Mouse (Mus musculus) kidney, postnatal 0 days (tissue): ENCODE measurements around the gene Zfp358. TPM values are rescaled to one million over a fixed set of nuclear protein-coding genes. Genes with fewer than 3 reads are reported as not detected.

Experiments
- ATAC-seq: fragments of 200-750 bp; cut with Nextera tagmentation; replicated peaks from 2 replicates; pipeline ENCODE4 v1.8.0; 2017; ENCODE audit warnings: low read depth, moderate number of reproducible peaks, moderate TSS enrichment, moderate library complexity; ENCODE audit not compliant: low FRiP score
- DNase-seq: peaks from one replicate; pipeline ENCODE4 v3.0.0-alpha.2; 2016; ENCODE audit warnings: low spot score
- H3K27ac ChIP-seq: fragments of 300-500 bp; sonication (generic); 2 replicates; pipeline ENCODE4 v1.5.1; 2014; ENCODE audit warnings: mild to moderate bottlenecking
- H3K27me3 ChIP-seq: fragments of 300-500 bp; sonication (generic); 2 replicates; pipeline ENCODE4 v1.6.1; 2014; ENCODE audit warnings: low read length, mixed read lengths; ENCODE audit not compliant: insufficient read depth
- H3K36me3 ChIP-seq: fragments of 300-500 bp; sonication (generic); 2 replicates; pipeline ENCODE4 v1.6.1; 2014; ENCODE audit warnings: low read length, mixed read lengths; ENCODE audit not compliant: insufficient read depth
- H3K4me1 ChIP-seq: fragments of 300-500 bp; sonication (generic); replicated peaks from 2 replicates; pipeline ENCODE4 v1.6.1; 2014; ENCODE audit warnings: antibody characterized with exemption, low read length, mixed read lengths; ENCODE audit not compliant: insufficient read depth
- H3K4me2 ChIP-seq: fragments of 300-500 bp; sonication (generic); 2 replicates; pipeline ENCODE4 v1.6.1; 2014; ENCODE audit warnings: mild to moderate bottlenecking, low read length, moderate library complexity, mixed read lengths
- H3K4me3 ChIP-seq: fragments of 300-500 bp; sonication (generic); replicated peaks from 2 replicates; pipeline ENCODE4 v1.5.1; 2014; ENCODE audit warnings: low read depth, low read length
- H3K9ac ChIP-seq: fragments of 300-500 bp; sonication (generic); 2 replicates; pipeline ENCODE4 v1.6.1; 2014; ENCODE audit warnings: low read depth, low read length
- H3K9me3 ChIP-seq: fragments of 300-500 bp; sonication (generic); replicated peaks from 2 replicates; pipeline ENCODE4 v1.6.1; 2016; ENCODE audit warnings: low read length, inconsistent platforms, mixed read lengths
- CTCF ChIP-seq: IDR thresholded peaks from 2 replicates; pipeline ENCODE4 v1.5.1; 2016; ENCODE audit warnings: antibody characterized with exemption, low read depth, mild to moderate bottlenecking, moderate library complexity
- WGBS: fragments of 180-500 bp; shearing (Covaris S2); extraction: QIAGEN DNeasy Blood & Tissue Kit; methylation state at CpG from one replicate; pipeline ENCODE4 v1.1.7; 2014; 5-methylcytosine and 5-hydroxymethylcytosine counted together
- polyA plus RNA-seq: library from polyadenylated mRNA; unstranded; fragments of >200 nt; fragmentation: Nextera tagmentation; extraction: Ambion mirVana; gene quantifications from 2 replicates; pipeline ENCODE4 v1.2.1, GENCODE M21; 2015

Gene Zfp358
- polyA plus RNA-seq, 1 experiment from 2014 or later, result 45.0 TPM

DNA sequence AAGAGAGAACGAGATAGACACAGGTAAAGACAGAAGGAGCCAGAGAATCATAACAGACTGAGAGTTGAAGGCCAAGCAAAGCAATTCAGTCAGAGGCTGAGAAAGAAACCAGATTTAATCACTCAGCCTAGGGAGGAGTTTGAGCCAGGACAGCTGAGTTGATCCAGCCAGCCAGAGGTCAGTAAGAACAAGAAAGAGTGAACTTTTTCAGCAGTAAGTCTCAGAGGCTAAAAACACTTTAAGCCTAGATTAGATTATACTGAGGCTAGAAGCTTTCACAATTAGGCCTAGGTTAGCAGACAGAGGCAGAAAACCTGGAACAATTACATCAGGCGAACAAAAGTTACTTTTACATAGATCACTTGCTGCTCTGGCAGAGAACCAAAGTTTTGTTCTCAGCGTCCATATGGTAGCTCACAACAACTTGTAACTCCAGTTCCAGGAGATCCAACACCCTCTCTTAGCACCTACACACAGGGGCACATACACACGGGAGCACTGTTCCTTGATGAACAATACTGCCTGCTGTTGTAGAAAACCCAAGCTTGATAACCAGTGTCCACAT lies 12.6 kb upstream of the Zfp358 start:
- 44% methylated on average over 4 of the region's 4 CpGs for WGBS
- Histone ChIP-seq H3K4me1 (no peaks in the 10 kb centered on the region), H3K27me3 (no peaks in the 10 kb centered on the region), H3K9ac (no peak overlapping the region), H3K36me3 (no peaks in the 10 kb centered on the region), H3K9me3 (no peaks in the 10 kb centered on the region), H3K4me2 (no peak overlapping the region), H3K4me3 (no peak overlapping the region), H3K27ac (no peak overlapping the region)
- ATAC-seq (no peak), DNase-seq (peak; percentile 60)
- TF ChIP-seq CTCF, result no peak

DNA sequence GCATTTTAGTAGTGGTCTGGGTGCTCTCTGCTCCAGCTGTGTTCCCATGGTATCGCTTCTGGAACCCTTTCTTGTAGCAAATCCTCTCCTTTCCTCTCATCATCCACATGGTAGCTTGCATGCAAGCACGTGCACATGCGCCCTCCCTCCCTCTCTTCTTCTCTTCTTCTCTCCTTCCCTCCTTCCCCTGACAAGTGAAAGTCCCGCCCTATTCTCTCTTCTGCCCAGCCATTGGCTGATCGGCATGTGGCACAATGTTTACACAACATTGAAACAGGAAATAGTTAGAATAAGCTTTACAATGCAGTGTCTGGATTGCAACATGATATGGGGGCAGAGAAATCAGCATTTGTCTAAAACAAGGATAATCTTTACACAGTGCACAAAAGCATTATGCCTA lies 11.3 kb upstream of the Zfp358 start:
- no peak overlapping the region for H3K4me2 ChIP-seq
- H3K4me3 ChIP-seq, result no peak overlapping the region
- H3K9me3 ChIP-seq, result no peaks in the 10 kb centered on the region
- H3K36me3 ChIP-seq, result no peaks in the 10 kb centered on the region
- ATAC-seq (no peak), DNase-seq (peak; percentile 18)
- H3K27me3 ChIP-seq, result no peaks in the 10 kb centered on the region
- no peak for TF ChIP-seq CTCF
- H3K4me1 ChIP-seq, result no peaks in the 10 kb centered on the region
- H3K27ac ChIP-seq, result no peak overlapping the region
- WGBS, result 68% methylated on average over 5 of the region's 5 CpGs
- H3K9ac ChIP-seq, result no peak overlapping the region

DNA sequence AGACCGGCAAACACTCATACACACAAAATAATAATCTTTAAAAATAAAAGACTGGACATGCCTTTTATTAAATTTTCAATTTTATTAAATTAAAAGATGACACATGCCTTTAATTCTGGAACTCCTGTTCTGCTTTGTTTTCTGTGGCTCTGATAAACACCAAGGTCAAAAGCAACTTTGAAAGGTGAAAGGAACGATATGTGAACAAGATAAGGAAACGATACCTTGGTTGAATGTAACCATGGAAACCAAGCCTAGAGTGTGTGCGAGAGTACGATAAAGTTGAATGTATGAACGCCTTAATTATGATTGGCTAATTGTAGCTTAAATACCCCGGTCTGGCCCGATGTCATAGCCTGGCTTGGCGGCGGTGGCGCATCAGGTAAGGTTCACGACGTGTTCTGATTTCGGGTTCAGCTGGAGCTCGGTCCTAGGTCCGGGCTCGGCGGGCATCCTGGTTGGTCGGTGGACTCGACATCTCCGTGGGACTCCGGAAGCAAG lies 10.6 kb upstream of the Zfp358 start:
- Histone ChIP-seq H3K9me3 (no peaks in the 10 kb centered on the region), H3K4me3 (no peak overlapping the region), H3K9ac (no peak overlapping the region), H3K27me3 (no peaks in the 10 kb centered on the region), H3K4me2 (no peak overlapping the region), H3K36me3 (no peaks in the 10 kb centered on the region), H3K4me1 (no peaks in the 10 kb centered on the region), H3K27ac (no peak overlapping the region)
- no peak for TF ChIP-seq CTCF
- 90% methylated on average over 22 of the region's 22 CpGs for WGBS
- DNase-seq (no peak), ATAC-seq (no peak)

DNA sequence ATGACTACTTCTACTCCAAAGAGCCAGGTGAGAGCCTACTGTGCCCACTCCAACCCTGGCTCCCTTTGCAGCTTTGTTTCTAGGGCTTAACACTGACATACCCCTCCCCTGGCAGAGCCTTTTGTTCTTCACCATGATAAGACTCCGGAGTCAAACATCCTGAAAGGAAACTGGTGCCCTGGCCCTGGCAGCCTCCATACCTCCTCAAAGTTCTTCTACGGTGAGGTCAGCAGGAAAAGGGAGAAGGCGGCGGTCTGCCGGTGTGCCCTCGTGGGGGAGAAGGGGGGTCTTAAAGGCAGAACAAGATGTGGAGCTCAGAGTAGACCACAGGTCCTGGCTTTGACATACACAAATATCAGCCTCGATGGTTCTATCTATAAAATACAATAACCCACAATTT lies 9.4 kb upstream of the Zfp358 start:
- no peak for TF ChIP-seq CTCF
- H3K36me3 ChIP-seq, result no peaks in the 10 kb centered on the region
- 73% methylated on average over 7 of the region's 7 CpGs for WGBS
- no peak overlapping the region for H3K9ac ChIP-seq
- no peak overlapping the region for H3K4me2 ChIP-seq
- H3K4me3 ChIP-seq, result no peak overlapping the region
- no peaks in the 10 kb centered on the region for H3K4me1 ChIP-seq
- no peak overlapping the region for H3K27ac ChIP-seq
- no peaks in the 10 kb centered on the region for H3K9me3 ChIP-seq
- H3K27me3 ChIP-seq, result no peaks in the 10 kb centered on the region
- no peak for ATAC-seq
- DNase-seq, result no peak

DNA sequence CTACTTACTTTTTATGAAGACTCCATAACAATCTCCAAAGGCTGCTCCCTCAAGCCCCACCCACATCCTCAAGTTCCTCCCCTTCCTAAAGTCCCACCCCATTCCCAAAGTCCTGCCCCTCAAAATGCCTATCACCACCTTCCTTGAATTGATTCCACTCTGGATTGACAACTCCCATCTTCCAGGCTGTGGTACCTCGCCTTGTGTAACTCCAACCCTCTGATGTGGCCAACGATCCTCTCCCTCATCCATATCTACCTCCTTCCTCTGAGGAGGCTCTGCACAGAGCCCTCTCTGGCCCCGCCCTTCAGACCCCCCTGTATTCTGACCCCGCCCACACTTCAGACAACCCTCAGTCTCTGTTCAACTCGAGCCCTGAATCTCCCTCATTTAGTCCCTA lies 7.7 kb upstream of the Zfp358 start:
- 30% methylated on average over 5 of the region's 5 CpGs for WGBS
- Histone ChIP-seq H3K36me3 (no peaks in the 10 kb centered on the region), H3K9ac (no peak overlapping the region), H3K4me2 (no peak overlapping the region), H3K9me3 (no peaks in the 10 kb centered on the region), H3K27me3 (no peaks in the 10 kb centered on the region), H3K4me1 (no peaks in the 10 kb centered on the region), H3K27ac (no peak overlapping the region), H3K4me3 (no peak overlapping the region)
- no peak for TF ChIP-seq CTCF
- DNase-seq, result no peak
- 0 out of 2 replicates have a peak, but pooled peaks have one; percentile 43 for ATAC-seq

DNA sequence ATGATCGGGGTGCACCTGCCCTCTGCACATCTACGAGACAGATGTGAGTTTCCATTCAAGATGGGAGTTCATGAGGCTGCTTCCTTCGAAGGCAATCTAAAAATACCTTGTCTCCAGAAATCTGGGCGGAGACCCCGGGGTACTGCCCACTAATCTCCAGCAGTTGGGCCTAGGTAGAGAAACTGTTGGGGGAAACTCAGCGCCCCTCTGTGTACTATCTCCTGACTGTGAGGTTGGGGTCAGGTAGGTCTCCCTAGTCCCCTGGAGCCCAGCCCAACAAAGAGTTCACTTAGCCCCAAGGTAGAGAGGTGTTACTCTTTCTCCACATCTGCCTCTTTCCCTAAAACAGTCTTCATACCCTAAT lies 889 bp downstream of the Zfp358 start:
- Histone ChIP-seq H3K27me3 (no peaks in the 10 kb centered on the region), H3K4me3 (peak overlapping the region; percentile 96), H3K9me3 (no peaks in the 10 kb centered on the region), H3K27ac (peak overlapping the region; percentile 85), H3K9ac (peak overlapping the region; percentile 99), H3K4me1 (peaks cover 5% of the 10 kb centered on the region; the same call in 1 of the 2 replicates), H3K4me2 (peak overlapping the region; percentile 58), H3K36me3 (peaks cover 18% of the 10 kb centered on the region)
- DNase-seq, result peak; percentile 29
- ATAC-seq, result no peak
- 32% methylated on average over 6 of the region's 6 CpGs for WGBS
- TF ChIP-seq CTCF, result no peak
